Mouse (Mus musculus) CH12.LX (cell line): ENCODE data around the gene Dgkq.

Experiments used
- CTCF ChIP-seq, 2 experiments: IDR thresholded peaks in 1 of 2; conservative IDR thresholded peaks in 1 of 2; 2 replicates each; pipeline ENCODE4 v1.5.1; 2011 to 2012; ENCODE audit warnings: low read depth in 2 of 2, low read length in 2 of 2, improper control_type of control experiment in 1 of 2, inconsistent platforms in 1 of 2, mild to moderate bottlenecking in 1 of 2, moderate library complexity in 1 of 2
- E2F4 ChIP-seq: IDR thresholded peaks from 2 replicates; pipeline ENCODE4 v1.6.1; 2011; ENCODE audit warnings: low read depth, low read length, improper control_type of control experiment; ENCODE audit not compliant: insufficient replicate concordance
- EP300 ChIP-seq: IDR thresholded peaks from 2 replicates; pipeline ENCODE4 v1.6.1; 2011; ENCODE audit warnings: low read length, improper control_type of control experiment
- GABPA ChIP-seq: IDR thresholded peaks from 2 replicates; pipeline ENCODE4 v1.6.1; 2012; ENCODE audit warnings: low read depth, low read length, improper control_type of control experiment, inconsistent platforms; ENCODE audit not compliant: insufficient replicate concordance
- HCFC1 ChIP-seq: IDR thresholded peaks from 2 replicates; pipeline ENCODE4 v1.6.1; 2012; ENCODE audit warnings: low read depth, mild to moderate bottlenecking, inconsistent platforms, low read length, improper control_type of control experiment
- KAT2A ChIP-seq: IDR thresholded peaks from 2 replicates; pipeline ENCODE4 v1.6.1; 2012; ENCODE audit warnings: low read length, improper control_type of control experiment, inconsistent platforms; ENCODE audit not compliant: insufficient replicate concordance
- MAX ChIP-seq: IDR thresholded peaks from 2 replicates; pipeline ENCODE4 v1.6.1; 2011; ENCODE audit warnings: low read length, improper control_type of control experiment
- PAX5 ChIP-seq: IDR thresholded peaks from 2 replicates; pipeline ENCODE4 v1.6.1; 2012; ENCODE audit warnings: low read length, inconsistent platforms, mixed read lengths
- POLR2A ChIP-seq: IDR thresholded peaks from 2 replicates; pipeline ENCODE4 v1.6.1; 2011; ENCODE audit warnings: low read depth, mild to moderate bottlenecking, improper control_type of control experiment, low read length
- SIN3A ChIP-seq: IDR thresholded peaks from 2 replicates; pipeline ENCODE4 v1.6.1; 2012; ENCODE audit warnings: low read length, improper control_type of control experiment, inconsistent platforms
- TBP ChIP-seq: conservative IDR thresholded peaks from 2 replicates; pipeline ENCODE4 v1.6.1; 2011; ENCODE audit warnings: low read depth, low read length, improper control_type of control experiment
- TCF12 ChIP-seq: IDR thresholded peaks from 2 replicates; pipeline ENCODE4 v1.6.1; 2014; ENCODE audit warnings: low read depth, mild to moderate bottlenecking, inconsistent platforms, low read length, improper control_type of control experiment
- USF1 ChIP-seq: IDR thresholded peaks from 2 replicates; pipeline ENCODE4 v1.6.1; 2014; ENCODE audit warnings: low read depth, mild to moderate bottlenecking, inconsistent platforms, low read length, improper control_type of control experiment
- ZNF384 ChIP-seq: IDR thresholded peaks from 2 replicates; pipeline ENCODE4 v1.6.1; 2012; ENCODE audit warnings: low read depth, low read length, improper control_type of control experiment, inconsistent platforms

GRCm38 (mm10) chr5:108651136-108651720 lies 18.2 kb downstream of the Dgkq start:
- TF ChIP-seq POLR2A = no peak
- TF ChIP-seq USF1 = no peak
- TF ChIP-seq E2F4 = no peak
- TF ChIP-seq CTCF (conservative IDR thresholded peaks at IDR 0.05 in 1 of 2, IDR thresholded peaks at IDR 0.05 in 1 of 2; ENCODE audit: low read depth in 2 of 2, low read length in 2 of 2) = no peak
- TF ChIP-seq PAX5 = no peak
- TF ChIP-seq KAT2A = no peak
- no peak for TF ChIP-seq ZNF384
- TF ChIP-seq TCF12 = no peak
- no peak for TF ChIP-seq EP300
- no peak for TF ChIP-seq MAX
- TF ChIP-seq GABPA = no peak
- TF ChIP-seq TBP = no peak
- TF ChIP-seq HCFC1 = no peak
- TF ChIP-seq SIN3A = no peak
